20 mouse cellular contexts compared by ENCODE assay signal in genomic region chr7:117505791-117506190, GRCm38 (mm10).
DNase-seq lines count a peak whose midpoint lies in the region; ATAC-seq and TF ChIP-seq lines count a peak whose summit lies in the region.
"Had no signal": no experiment of that assay in that cellular context is flagged by ENCODE, and none has a peak within 500 bp of the region (broad histone marks: within the 10 kb centered on the region; RNA-seq: fewer than 3 reads in every experiment).

No protein-coding gene starts in this region.

- WGBS in kidney, adult 2 months = 79% methylated on average over 3 of the region's 3 CpGs
- 80% methylated on average over 3 of the region's 3 CpGs for WGBS in kidney, embryonic 15.5 days
- WGBS in stomach, postnatal 0 days = 59% methylated on average over 3 of the region's 3 CpGs
- WGBS in hindbrain, embryonic 10.5 days = 74% methylated on average over 3 of the region's 3 CpGs

- no peaks in the 10 kb centered on the region for H3K36me3 ChIP-seq in kidney, adult 2 months (ENCODE audit: control insufficient read depth, insufficient read depth, low read length)
- H3K36me3 ChIP-seq in kidney, embryonic 15.5 days = 0 out of 2 replicates have a peak, but pooled peaks cover 6% of the 10 kb centered on the region
- H3K36me3 ChIP-seq in stomach, postnatal 0 days (ENCODE audit: control insufficient read depth, insufficient read depth, low read length) = no peaks in the 10 kb centered on the region
- H3K36me3 ChIP-seq in hindbrain, embryonic 10.5 days = no peaks in the 10 kb centered on the region
- H3K36me3 ChIP-seq: neural tube, embryonic 12.5 days had no signal

- no peak overlapping the region for H3K9ac ChIP-seq in kidney, embryonic 15.5 days
- no peak overlapping the region for H3K9ac ChIP-seq in stomach, postnatal 0 days (ENCODE audit: low read length)
- H3K9ac ChIP-seq: liver, embryonic 14.5 days; neural tube, embryonic 12.5 days had no signal

- H3K27ac ChIP-seq in kidney, adult 2 months (ENCODE audit: insufficient read depth, low read depth, low read length) = peak overlapping the region; percentile 27; the same call in 1 of the 2 replicates
- H3K27ac ChIP-seq in kidney, embryonic 15.5 days = no peak overlapping the region
- no peak overlapping the region for H3K27ac ChIP-seq in stomach, postnatal 0 days (replicated peaks)
- H3K27ac ChIP-seq in hindbrain, embryonic 10.5 days = no peak overlapping the region
- H3K27ac ChIP-seq: hindbrain, postnatal 0 days; layer of hippocampus, adult 2 months; liver, embryonic 14.5 days; neural tube, embryonic 12.5 days had no signal

- no peak for ATAC-seq in kidney, embryonic 15.5 days (replicated peaks; ENCODE audit: low FRiP score)
- peak; percentile 72 for ATAC-seq in stomach, postnatal 0 days (ENCODE audit: low FRiP score, low TSS enrichment)
- ATAC-seq: hindbrain, postnatal 0 days had no signal

- H3K4me2 ChIP-seq in kidney, embryonic 15.5 days = no peak overlapping the region
- no peak overlapping the region for H3K4me2 ChIP-seq in stomach, postnatal 0 days (replicated peaks; ENCODE audit: low read depth)
- H3K4me2 ChIP-seq: neural tube, embryonic 12.5 days had no signal

- TF ChIP-seq CTCF in kidney, adult 2 months (conservative IDR thresholded peaks at IDR 0.05; ENCODE audit: insufficient read depth, insufficient read length, low read depth, low read length) = no peak
- no peak for TF ChIP-seq CTCF in stomach, postnatal 0 days (IDR thresholded peaks at IDR 0.05; ENCODE audit: low read depth)

- H3K4me3 ChIP-seq in kidney, adult 2 months (ENCODE audit: insufficient read depth, low read depth, low read length) = no peak overlapping the region
- no peak overlapping the region for H3K4me3 ChIP-seq in kidney, embryonic 15.5 days (replicated peaks)
- H3K4me3 ChIP-seq in stomach, postnatal 0 days (ENCODE audit: low read depth, low read length) = no peak overlapping the region
- H3K4me3 ChIP-seq in hindbrain, embryonic 10.5 days = no peak overlapping the region
- H3K4me3 ChIP-seq: layer of hippocampus, adult 2 months; megakaryocyte, embryonic 14.5 days; neural tube, embryonic 12.5 days had no signal

- 0 out of 2 replicates have a peak, but pooled peaks cover 4% of the 10 kb centered on the region for H3K9me3 ChIP-seq in kidney, embryonic 15.5 days (replicated peaks)
- H3K9me3 ChIP-seq in stomach, postnatal 0 days (ENCODE audit: control insufficient read depth, low read length) = no peaks in the 10 kb centered on the region
- H3K9me3 ChIP-seq in hindbrain, embryonic 10.5 days = peaks cover 3% of the 10 kb centered on the region; the same call in 1 of the 2 replicates

- TF ChIP-seq EP300 in stomach, postnatal 0 days (optimal IDR thresholded peaks at IDR 0.05) = no peak

- no peaks in the 10 kb centered on the region for H3K27me3 ChIP-seq in kidney, adult 2 months (replicated peaks; ENCODE audit: control insufficient read depth, insufficient read depth, low read length)
- H3K27me3 ChIP-seq in kidney, embryonic 15.5 days = no peaks in the 10 kb centered on the region
- H3K27me3 ChIP-seq in stomach, postnatal 0 days (ENCODE audit: control insufficient read depth, insufficient read depth, low read length) = no peaks in the 10 kb centered on the region
- no peaks in the 10 kb centered on the region for H3K27me3 ChIP-seq in hindbrain, embryonic 10.5 days (ENCODE audit: insufficient read depth, poor library complexity, severe bottlenecking)
- H3K27me3 ChIP-seq: megakaryocyte, embryonic 14.5 days; neural tube, embryonic 12.5 days had no signal

- peak; percentile 73 for DNase-seq in kidney, adult 2 months
- peak; percentile 16 for DNase-seq in urinary bladder, postnatal 14 days (ENCODE audit: low spot score)
- DNase-seq in urinary bladder, adult 2 months (ENCODE audit: low spot score) = no peak
- DNase-seq in kidney, postnatal 14 days = peak; percentile 53
- DNase-seq in stomach, postnatal 0 days (ENCODE audit: low spot score) = no peak
- no peak for DNase-seq in cerebellum, adult 11 months
- DNase-seq in hindbrain, embryonic 10.5 days (ENCODE audit: low spot score) = no peak
- DNase-seq: adrenal gland, postnatal 25 days; B cell, adult 2 months; cerebellum, adult 8-10 months; heart, adult 11 months; heart, postnatal 4 days; left cerebral cortex, postnatal 4 days; thymus, postnatal 14 days had no signal

- H3K4me1 ChIP-seq in kidney, adult 2 months (ENCODE audit: control insufficient read depth, insufficient read depth, low read length) = peaks cover 15% of the 10 kb centered on the region; the same call in 1 of the 2 replicates
- H3K4me1 ChIP-seq in kidney, embryonic 15.5 days = peaks cover 8% of the 10 kb centered on the region; the same call in 1 of the 2 replicates
- H3K4me1 ChIP-seq in stomach, postnatal 0 days (replicated peaks; ENCODE audit: control insufficient read depth, insufficient read depth) = no peaks in the 10 kb centered on the region
- peaks cover 10% of the 10 kb centered on the region for H3K4me1 ChIP-seq in hindbrain, embryonic 10.5 days (replicated peaks)
- H3K4me1 ChIP-seq: megakaryocyte, embryonic 14.5 days had no signal

- TF ChIP-seq POLR2A in kidney, adult 2 months (IDR thresholded peaks at IDR 0.05; ENCODE audit: low read depth, low read length) = no peak

Comparison
In these comparisons a context has a peak if more than half of its experiments do, and no peak if none do; other contexts are left out.
1. DNase-seq: peak in kidney, adult 2 months (single experiment), urinary bladder, postnatal 14 days (single experiment) and kidney, postnatal 14 days (single experiment); none in urinary bladder, adult 2 months (single experiment), stomach, postnatal 0 days (single experiment), cerebellum, adult 11 months (single experiment) and hindbrain, embryonic 10.5 days (single experiment).